Mouse (Mus musculus): ENCODE results near the gene Spaar. TPM values are rescaled to one million over a fixed set of nuclear protein-coding genes. Genes with fewer than 3 reads are reported as not detected.

Spaar gene
- polyA plus RNA-seq, 1 experiment from 2014 or later, result not detected

DNA sequence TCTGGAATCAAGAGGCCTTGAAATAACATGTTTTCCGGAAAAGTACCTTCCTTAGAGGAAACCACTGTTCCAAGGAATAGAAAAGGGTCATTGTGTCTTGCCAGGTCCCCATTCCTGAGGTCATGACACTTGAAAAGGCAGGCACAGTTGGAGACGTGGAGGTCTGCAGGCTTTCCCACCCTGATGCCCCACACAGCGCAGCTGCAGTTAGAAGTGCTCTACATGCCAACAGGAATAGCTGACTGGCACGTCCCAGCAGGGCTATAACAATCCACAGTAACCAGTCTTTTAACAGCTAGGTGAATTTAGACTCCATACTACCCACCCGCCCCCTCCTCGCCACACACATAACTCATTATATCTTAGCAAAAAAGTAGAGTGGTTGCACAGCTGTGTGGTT lies 7.3 kb downstream of the Spaar start:
- Histone ChIP-seq H3K27ac (ENCODE audit: low read depth, low read length) (no peak overlapping the region), H3K9ac (ENCODE audit: low read depth, low read length) (no peak overlapping the region), H3K4me1 (replicated peaks; ENCODE audit: control insufficient read depth, insufficient read depth, low read length) (peaks cover 3% of the 10 kb centered on the region; the same call in 1 of the 2 replicates), H3K9me3 (ENCODE audit: control insufficient read depth, low read length) (no peaks in the 10 kb centered on the region), H3K27me3 (replicated peaks; ENCODE audit: control insufficient read depth, insufficient read depth, low read length) (no peaks in the 10 kb centered on the region), H3K4me3 (ENCODE audit: low read depth, low read length) (no peak overlapping the region), H3K4me2 (no peak overlapping the region), H3K36me3 (ENCODE audit: control insufficient read depth, insufficient read depth, low read length) (no peaks in the 10 kb centered on the region)
- ATAC-seq (replicated peaks; ENCODE audit: low FRiP score) (no peak), DNase-seq (ENCODE audit: low spot score) (no peak)
- WGBS, result 79% methylated on average over 6 of the region's 6 CpGs

DNA sequence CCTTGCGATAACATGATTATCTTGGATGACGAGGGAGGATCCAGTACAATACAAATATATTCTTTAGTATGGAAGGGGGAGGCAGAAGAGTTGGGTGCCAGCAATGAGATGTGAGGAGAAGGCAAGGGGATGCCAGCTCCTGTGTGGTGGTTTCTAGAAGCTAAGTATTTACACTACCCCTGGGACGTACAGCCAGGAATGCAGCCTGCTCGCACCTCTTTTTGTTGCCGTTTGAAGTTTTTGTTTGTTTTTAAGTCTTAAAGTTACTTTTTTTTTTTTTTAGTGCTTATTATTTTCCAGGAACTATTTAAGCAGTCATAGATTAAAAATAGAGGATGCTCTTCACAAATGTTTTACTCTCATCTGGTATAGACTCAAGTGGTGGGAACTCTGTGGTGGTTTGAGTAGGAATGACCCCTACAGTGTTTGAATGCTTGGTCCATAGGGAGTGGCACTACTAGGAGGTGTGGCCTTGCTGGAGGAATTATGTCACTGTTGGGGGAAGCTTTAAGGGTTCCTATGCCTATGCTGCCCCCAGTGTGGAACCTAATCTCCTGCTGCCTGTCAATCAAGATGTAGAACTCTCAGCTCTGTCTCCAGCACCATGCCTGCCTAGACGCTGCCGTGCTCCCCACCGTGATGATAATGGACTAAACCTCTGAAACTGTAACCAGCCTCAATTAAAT lies 9.3 kb downstream of the Spaar start:
- Histone ChIP-seq H3K4me1 (replicated peaks; ENCODE audit: control insufficient read depth, insufficient read depth, low read length) (no peaks in the 10 kb centered on the region; the same call in 1 of the 2 replicates), H3K36me3 (ENCODE audit: control insufficient read depth, insufficient read depth, low read length) (no peaks in the 10 kb centered on the region), H3K4me2 (no peak overlapping the region), H3K9me3 (ENCODE audit: control insufficient read depth, low read length) (no peaks in the 10 kb centered on the region), H3K27ac (ENCODE audit: low read depth, low read length) (no peak overlapping the region), H3K4me3 (ENCODE audit: low read depth, low read length) (no peak overlapping the region), H3K27me3 (replicated peaks; ENCODE audit: control insufficient read depth, insufficient read depth, low read length) (no peaks in the 10 kb centered on the region), H3K9ac (ENCODE audit: low read depth, low read length) (no peak overlapping the region)
- no peak for DNase-seq (ENCODE audit: low spot score)
- no peak for ATAC-seq (replicated peaks; ENCODE audit: low FRiP score)
- WGBS, result 60% methylated on average over 8 of the region's 8 CpGs

DNA sequence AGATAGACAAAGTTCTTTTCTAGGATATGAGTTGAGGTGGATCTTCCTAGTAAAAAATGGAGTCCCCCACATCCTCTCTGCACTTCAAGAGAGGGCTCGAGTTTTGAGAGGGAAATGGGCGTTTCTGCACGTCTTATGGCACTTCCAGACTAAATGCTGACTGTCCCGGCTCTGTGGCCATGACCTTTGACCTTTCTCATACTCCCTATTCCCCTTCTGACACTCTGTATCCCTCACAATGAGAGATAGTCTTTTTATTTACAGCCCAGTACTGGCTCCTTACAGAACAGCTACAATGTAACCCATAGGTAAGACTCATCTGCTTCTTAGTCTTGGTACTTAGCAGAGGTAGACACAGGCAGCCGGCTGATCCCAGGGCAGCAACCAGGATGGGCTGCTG lies 11.7 kb downstream of the Spaar start:
- Histone ChIP-seq H3K9me3 (ENCODE audit: control insufficient read depth, low read length) (no peaks in the 10 kb centered on the region), H3K4me1 (replicated peaks; ENCODE audit: control insufficient read depth, insufficient read depth, low read length) (no peaks in the 10 kb centered on the region; the same call in 1 of the 2 replicates), H3K9ac (ENCODE audit: low read depth, low read length) (no peak overlapping the region), H3K4me2 (no peak overlapping the region), H3K36me3 (ENCODE audit: control insufficient read depth, insufficient read depth, low read length) (no peaks in the 10 kb centered on the region), H3K4me3 (ENCODE audit: low read depth, low read length) (no peak overlapping the region), H3K27me3 (replicated peaks; ENCODE audit: control insufficient read depth, insufficient read depth, low read length) (no peaks in the 10 kb centered on the region), H3K27ac (ENCODE audit: low read depth, low read length) (no peak overlapping the region)
- ATAC-seq (replicated peaks; ENCODE audit: low FRiP score), result no peak
- WGBS, result 64% methylated on average over 5 of the region's 5 CpGs
- DNase-seq (ENCODE audit: low spot score), result no peak

DNA sequence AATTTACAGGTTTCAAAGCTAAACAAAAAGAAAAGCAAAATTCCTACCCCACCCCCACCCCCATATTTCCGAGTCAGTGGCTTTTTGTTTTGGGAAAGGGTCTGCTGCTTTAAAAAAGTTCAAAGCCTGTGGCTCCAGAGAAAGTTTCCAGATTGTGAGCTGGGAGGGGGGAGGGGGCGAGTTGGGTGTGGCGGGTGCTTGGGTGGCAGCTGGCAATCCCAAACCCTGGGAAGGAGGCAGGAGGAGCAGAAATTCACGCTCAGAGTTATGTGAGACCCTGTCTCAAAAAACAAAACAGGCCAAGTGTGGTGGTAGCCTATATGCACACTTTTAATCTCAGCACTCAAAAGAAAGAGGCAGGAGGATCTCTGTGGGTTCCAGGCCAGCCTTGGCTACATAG lies 12.8 kb downstream of the Spaar start:
- no peaks in the 10 kb centered on the region; the same call in none of the 2 replicates for H3K4me1 ChIP-seq (replicated peaks; ENCODE audit: control insufficient read depth, insufficient read depth, low read length)
- H3K4me3 ChIP-seq (ENCODE audit: low read depth, low read length), result no peak overlapping the region
- no peaks in the 10 kb centered on the region for H3K9me3 ChIP-seq (ENCODE audit: control insufficient read depth, low read length)
- ATAC-seq (replicated peaks; ENCODE audit: low FRiP score) (no peak), DNase-seq (ENCODE audit: low spot score) (no peak)
- H3K36me3 ChIP-seq (ENCODE audit: control insufficient read depth, insufficient read depth, low read length), result no peaks in the 10 kb centered on the region
- H3K9ac ChIP-seq (ENCODE audit: low read depth, low read length), result no peak overlapping the region
- no peak overlapping the region for H3K27ac ChIP-seq (ENCODE audit: low read depth, low read length)
- no peaks in the 10 kb centered on the region for H3K27me3 ChIP-seq (replicated peaks; ENCODE audit: control insufficient read depth, insufficient read depth, low read length)
- no peak overlapping the region for H3K4me2 ChIP-seq
- 45% methylated on average over 4 of the region's 4 CpGs for WGBS

DNA sequence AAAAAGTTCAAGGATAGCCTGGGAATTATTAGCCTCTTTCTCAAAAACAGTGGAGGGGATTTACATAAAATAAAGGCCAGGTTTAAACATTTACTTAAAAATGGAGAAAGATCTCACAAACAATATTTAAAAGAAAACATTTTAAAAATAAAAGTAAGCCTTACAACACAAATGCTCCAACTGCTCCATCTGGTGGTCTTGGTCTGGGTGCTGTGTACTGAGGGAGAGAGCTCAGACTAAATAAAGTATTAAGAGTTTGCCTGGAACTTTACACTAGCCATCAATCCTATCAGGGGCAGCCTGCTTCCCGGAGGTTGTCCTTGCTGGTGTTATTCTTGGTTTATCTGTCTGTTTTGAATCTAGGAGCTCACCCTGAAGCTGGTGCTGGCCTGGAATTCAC lies 13.3 kb downstream of the Spaar start:
- ATAC-seq (replicated peaks; ENCODE audit: low FRiP score), result no peak
- Histone ChIP-seq H3K4me3 (ENCODE audit: low read depth, low read length) (no peak overlapping the region), H3K27me3 (replicated peaks; ENCODE audit: control insufficient read depth, insufficient read depth, low read length) (no peaks in the 10 kb centered on the region), H3K4me1 (replicated peaks; ENCODE audit: control insufficient read depth, insufficient read depth, low read length) (no peaks in the 10 kb centered on the region; the same call in 1 of the 2 replicates), H3K27ac (ENCODE audit: low read depth, low read length) (no peak overlapping the region), H3K9me3 (ENCODE audit: control insufficient read depth, low read length) (no peaks in the 10 kb centered on the region), H3K36me3 (ENCODE audit: control insufficient read depth, insufficient read depth, low read length) (no peaks in the 10 kb centered on the region), H3K4me2 (no peak overlapping the region), H3K9ac (ENCODE audit: low read depth, low read length) (no peak overlapping the region)
- no peak for DNase-seq (ENCODE audit: low spot score)
- WGBS, result 27% methylated on average over 1 of the region's 1 CpGs

DNA sequence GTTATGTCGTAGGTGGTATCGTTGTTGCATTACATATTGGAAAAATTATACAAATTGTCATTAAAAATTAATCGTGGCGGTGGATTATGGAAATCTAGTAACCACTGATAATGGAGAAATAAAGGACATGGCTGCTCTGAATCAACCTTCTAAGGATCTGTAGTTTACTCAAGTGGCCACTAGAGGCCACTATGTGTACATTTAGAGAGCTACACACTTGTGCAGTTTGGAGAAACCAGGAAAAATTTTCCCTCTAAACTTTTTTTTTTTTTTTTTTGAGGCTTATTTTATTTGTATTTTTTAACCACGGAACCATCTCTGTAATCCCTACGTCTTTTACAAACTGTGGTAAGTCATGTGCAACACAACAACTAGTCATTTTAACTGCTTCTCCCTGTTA lies 15.4 kb downstream of the Spaar start:
- Histone ChIP-seq H3K4me1 (replicated peaks; ENCODE audit: control insufficient read depth, insufficient read depth, low read length) (no peaks in the 10 kb centered on the region; the same call in 1 of the 2 replicates), H3K27me3 (replicated peaks; ENCODE audit: control insufficient read depth, insufficient read depth, low read length) (no peaks in the 10 kb centered on the region), H3K36me3 (ENCODE audit: control insufficient read depth, insufficient read depth, low read length) (no peaks in the 10 kb centered on the region), H3K9ac (ENCODE audit: low read depth, low read length) (no peak overlapping the region), H3K4me2 (no peak overlapping the region), H3K9me3 (ENCODE audit: control insufficient read depth, low read length) (no peaks in the 10 kb centered on the region), H3K27ac (ENCODE audit: low read depth, low read length) (no peak overlapping the region), H3K4me3 (ENCODE audit: low read depth, low read length) (no peak overlapping the region)
- DNase-seq (ENCODE audit: low spot score), result no peak
- WGBS, result 10% methylated on average over 6 of the region's 6 CpGs
- no peak for ATAC-seq (replicated peaks; ENCODE audit: low FRiP score)

DNA sequence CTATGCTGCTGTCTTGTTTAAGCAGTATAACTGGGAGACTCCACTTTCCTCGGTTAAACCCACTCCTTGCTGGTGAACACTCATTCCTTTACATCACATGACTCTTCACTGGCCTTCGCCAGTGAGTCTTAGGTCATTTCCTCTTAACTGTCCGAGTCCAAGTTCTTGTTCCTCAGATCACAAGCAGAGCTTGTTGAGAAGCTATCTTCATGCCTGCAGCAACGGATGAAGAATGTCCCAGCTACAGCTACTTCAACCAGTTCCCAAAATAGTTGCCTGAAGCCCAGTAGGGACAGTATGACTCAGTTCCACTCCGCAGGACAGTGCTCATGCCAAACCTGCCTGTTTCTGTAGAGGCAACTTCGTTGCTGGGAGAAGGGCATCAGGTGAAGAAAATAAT lies 27.4 kb downstream of the Spaar start:
- Histone ChIP-seq H3K9me3 (ENCODE audit: control insufficient read depth, low read length) (no peaks in the 10 kb centered on the region), H3K4me1 (replicated peaks; ENCODE audit: control insufficient read depth, insufficient read depth, low read length) (no peaks in the 10 kb centered on the region), H3K4me2 (no peak overlapping the region), H3K27ac (ENCODE audit: low read depth, low read length) (no peak overlapping the region), H3K9ac (ENCODE audit: low read depth, low read length) (no peak overlapping the region), H3K36me3 (ENCODE audit: control insufficient read depth, insufficient read depth, low read length) (no peaks in the 10 kb centered on the region), H3K27me3 (replicated peaks; ENCODE audit: control insufficient read depth, insufficient read depth, low read length) (no peaks in the 10 kb centered on the region), H3K4me3 (ENCODE audit: low read depth, low read length) (no peak overlapping the region)
- DNase-seq (ENCODE audit: low spot score), result no peak
- no peak for ATAC-seq (replicated peaks; ENCODE audit: low FRiP score)
- 55% methylated on average over 6 of the region's 6 CpGs for WGBS

DNA sequence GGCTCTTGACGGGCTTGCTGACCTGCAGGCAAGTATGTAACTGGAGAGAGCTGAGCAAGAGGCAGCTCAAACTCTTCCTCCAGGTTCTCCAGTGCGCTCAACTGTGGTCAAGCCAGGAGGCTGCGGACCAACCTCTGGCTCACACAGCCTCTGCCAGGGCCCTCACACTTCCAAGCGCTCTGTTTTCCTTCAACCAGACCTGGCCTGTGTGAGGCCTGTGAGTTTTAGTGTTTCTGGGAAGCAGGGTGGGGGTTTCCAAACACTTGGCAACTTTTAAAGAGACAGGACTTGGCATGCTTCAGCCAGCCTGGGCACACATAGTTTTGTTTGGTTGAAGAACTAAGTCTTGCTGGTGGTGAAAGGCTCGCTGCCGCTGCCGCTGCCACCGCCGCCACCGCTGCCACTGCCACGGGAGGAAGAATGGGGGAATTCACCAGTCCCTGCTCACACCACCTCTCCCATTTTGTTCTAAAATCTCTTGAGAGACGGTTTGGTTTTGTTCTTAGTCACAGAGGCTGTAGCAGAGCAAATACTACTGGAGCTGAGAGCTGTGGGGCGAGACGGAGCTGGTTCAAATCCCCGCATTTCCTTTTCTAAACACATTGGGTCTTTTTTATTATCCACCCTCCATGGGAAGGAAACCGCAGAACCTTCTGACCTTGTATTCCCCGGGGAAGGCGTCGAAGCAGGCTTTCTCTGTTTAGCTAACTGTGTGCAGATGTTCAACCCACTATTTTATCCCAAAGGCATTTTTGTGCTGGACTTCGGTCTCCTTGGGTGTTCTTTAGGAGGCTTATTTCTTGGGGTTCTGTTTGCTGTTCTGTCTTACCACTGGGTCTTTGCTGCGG lies 30.0 kb downstream of the Spaar start:
- no peaks in the 10 kb centered on the region for H3K9me3 ChIP-seq (ENCODE audit: control insufficient read depth, low read length)
- no peak overlapping the region for H3K4me3 ChIP-seq (ENCODE audit: low read depth, low read length)
- H3K27me3 ChIP-seq (replicated peaks; ENCODE audit: control insufficient read depth, insufficient read depth, low read length), result no peaks in the 10 kb centered on the region
- H3K4me2 ChIP-seq, result no peak overlapping the region
- no peak overlapping the region for H3K27ac ChIP-seq (ENCODE audit: low read depth, low read length)
- DNase-seq (ENCODE audit: low spot score) (no peak), ATAC-seq (replicated peaks; ENCODE audit: low FRiP score) (no peak)
- no peak overlapping the region for H3K9ac ChIP-seq (ENCODE audit: low read depth, low read length)
- WGBS, result 84% methylated on average over 21 of the region's 21 CpGs
- H3K36me3 ChIP-seq (ENCODE audit: control insufficient read depth, insufficient read depth, low read length), result no peaks in the 10 kb centered on the region
- no peaks in the 10 kb centered on the region for H3K4me1 ChIP-seq (replicated peaks; ENCODE audit: control insufficient read depth, insufficient read depth, low read length)

DNA sequence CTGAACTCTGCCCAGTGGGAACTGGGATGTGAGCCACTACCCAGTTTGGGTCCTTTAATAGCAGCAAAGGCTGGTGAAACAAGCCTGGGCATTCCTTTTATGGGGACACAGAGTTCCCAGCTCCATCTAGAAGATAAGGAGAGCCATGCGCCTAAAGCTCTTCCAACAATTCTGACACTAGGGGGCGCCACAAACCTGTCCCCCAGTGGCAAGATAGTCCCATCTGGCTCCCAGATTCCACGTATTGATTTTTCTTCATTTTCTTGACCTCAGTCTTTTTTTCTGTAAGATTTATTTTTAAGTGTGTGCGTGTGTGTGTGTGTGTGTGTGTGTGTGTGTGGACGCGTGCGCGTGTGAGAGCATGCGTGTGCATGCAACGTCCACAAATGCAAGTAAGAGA lies 30.6 kb downstream of the Spaar start:
- Histone ChIP-seq H3K4me2 (no peak overlapping the region), H3K36me3 (ENCODE audit: control insufficient read depth, insufficient read depth, low read length) (no peaks in the 10 kb centered on the region), H3K4me3 (ENCODE audit: low read depth, low read length) (no peak overlapping the region), H3K4me1 (replicated peaks; ENCODE audit: control insufficient read depth, insufficient read depth, low read length) (no peaks in the 10 kb centered on the region), H3K27ac (ENCODE audit: low read depth, low read length) (no peak overlapping the region), H3K9ac (ENCODE audit: low read depth, low read length) (no peak overlapping the region), H3K9me3 (ENCODE audit: control insufficient read depth, low read length) (no peaks in the 10 kb centered on the region), H3K27me3 (replicated peaks; ENCODE audit: control insufficient read depth, insufficient read depth, low read length) (no peaks in the 10 kb centered on the region)
- no peak for ATAC-seq (replicated peaks; ENCODE audit: low FRiP score)
- WGBS, result 70% methylated on average over 10 of the region's 10 CpGs
- no peak for DNase-seq (ENCODE audit: low spot score)
